Mouse (Mus musculus) liver, postnatal 0 days (tissue): ENCODE data around the gene Zcchc10.

ENCODE experiments used
- CTCF ChIP-seq: sonication (generic); IDR thresholded peaks from 2 replicates; pipeline ENCODE4 v1.5.1; 2016; ENCODE audit warnings: antibody characterized with exemption, low read depth
- EP300 ChIP-seq: IDR thresholded peaks from 2 replicates; pipeline ENCODE4 v1.6.1; 2016; ENCODE audit warnings: antibody characterized with exemption, low read depth, mild to moderate bottlenecking

GRCm38 (mm10) chr11:53367032-53367431, 42.6 kb downstream of the Zcchc10 start:
- TF ChIP-seq CTCF (no peak), EP300 (no peak)
